Mouse (Mus musculus): ENCODE measurements around the gene Wdfy4. TPM values are rescaled to one million over a fixed set of nuclear protein-coding genes. Genes with fewer than 3 reads are reported as not detected.

Gene Wdfy4
- 0.68 TPM for polyA plus RNA-seq (2014; fragmentation: Illumina TruSeq; extraction: RNeasy Lipid Tissue Mini Kit (QIAGEN cat#74804); ENCODE audit: low read depth, low replicate concordance)

GRCm38 (mm10) chr14:33185068-33185800 lies at the start of gene Wdfy4:
Wdfy4 (minus strand) TSS chr14:33185508.

GRCm38 (mm10) chr14:33213823-33214766 lies 28.8 kb upstream of the Wdfy4 start, which contains the start of gene Arhgap22:
Arhgap22 (plus strand) TSS chr14:33214026.

GRCm38 (mm10) chr14:32991082-32991481 lies 194.2 kb downstream of the Wdfy4 start, which contains the start of gene Lrrc18:
Lrrc18 (plus strand) TSS chr14:32991382.

Other genes starting within 250 kb of the Wdfy4 start
- 0.42 TPM for gene Lrrc18, start 194.1 kb downstream of the Wdfy4 start, polyA plus RNA-seq (2014; fragmentation: Illumina TruSeq; extraction: RNeasy Lipid Tissue Mini Kit (QIAGEN cat#74804); ENCODE audit: low read depth, low replicate concordance)
- 2.3 TPM for gene Arhgap22, start 28.5 kb upstream of the Wdfy4 start, polyA plus RNA-seq (2014; fragmentation: Illumina TruSeq; extraction: RNeasy Lipid Tissue Mini Kit (QIAGEN cat#74804); ENCODE audit: low read depth, low replicate concordance)